Mouse (Mus musculus) splenic B cell, adult 2 months (primary cell): ENCODE results near the gene Ptgir.

Experiments
- DNase-seq: peaks from one replicate; pipeline ENCODE4 v3.0.0-alpha.2; 2011; ENCODE audit warnings: low read depth, low spot score
- H3K27me3 ChIP-seq: 2 replicates; pipeline ENCODE4 v1.6.1; 2012; ENCODE audit warnings: mild to moderate bottlenecking, low read length, moderate library complexity, mixed read lengths; ENCODE audit not compliant: control insufficient read depth, poor library complexity, insufficient read depth, severe bottlenecking
- H3K36me3 ChIP-seq: 2 replicates; pipeline ENCODE4 v1.6.1; 2012; ENCODE audit warnings: mild to moderate bottlenecking, low read length, moderate library complexity, mixed read lengths; ENCODE audit not compliant: control insufficient read depth, poor library complexity, insufficient read depth, severe bottlenecking

Ptgir gene

DNA sequence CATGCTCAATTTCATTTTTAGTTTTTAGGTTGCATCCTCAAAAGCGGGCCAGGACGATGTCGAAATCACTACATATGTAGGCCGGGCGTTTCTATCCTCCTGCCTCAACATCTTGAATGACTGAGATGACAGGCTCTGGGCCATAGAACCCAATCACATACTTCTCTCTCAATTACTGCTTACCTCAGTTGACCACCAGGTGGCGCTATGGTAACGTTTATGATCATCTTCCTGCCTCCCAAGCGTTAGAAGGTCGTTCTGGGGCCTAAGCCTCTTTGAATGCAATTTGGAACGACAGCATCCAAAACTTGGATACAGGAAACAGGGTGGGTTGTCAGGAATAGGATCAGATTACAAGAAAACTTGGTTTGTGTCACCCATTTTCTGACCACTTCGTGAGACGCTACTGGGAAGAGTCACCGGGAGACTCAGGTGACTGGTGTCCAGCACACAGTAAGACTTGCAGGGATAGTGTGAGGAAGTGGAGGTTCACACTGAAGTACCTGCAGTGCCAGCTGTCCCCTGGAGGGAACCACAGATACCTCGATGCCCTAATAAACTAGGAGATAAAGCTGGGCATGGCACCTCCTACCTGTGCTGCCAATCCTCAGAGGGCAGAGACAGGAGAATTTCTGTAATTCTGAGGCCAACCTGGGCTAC is 25.8 kb downstream of the Ptgir start:
- no peaks in the 10 kb centered on the region for H3K36me3 ChIP-seq
- no peaks in the 10 kb centered on the region for H3K27me3 ChIP-seq
- DNase-seq: peak; percentile 92

DNA sequence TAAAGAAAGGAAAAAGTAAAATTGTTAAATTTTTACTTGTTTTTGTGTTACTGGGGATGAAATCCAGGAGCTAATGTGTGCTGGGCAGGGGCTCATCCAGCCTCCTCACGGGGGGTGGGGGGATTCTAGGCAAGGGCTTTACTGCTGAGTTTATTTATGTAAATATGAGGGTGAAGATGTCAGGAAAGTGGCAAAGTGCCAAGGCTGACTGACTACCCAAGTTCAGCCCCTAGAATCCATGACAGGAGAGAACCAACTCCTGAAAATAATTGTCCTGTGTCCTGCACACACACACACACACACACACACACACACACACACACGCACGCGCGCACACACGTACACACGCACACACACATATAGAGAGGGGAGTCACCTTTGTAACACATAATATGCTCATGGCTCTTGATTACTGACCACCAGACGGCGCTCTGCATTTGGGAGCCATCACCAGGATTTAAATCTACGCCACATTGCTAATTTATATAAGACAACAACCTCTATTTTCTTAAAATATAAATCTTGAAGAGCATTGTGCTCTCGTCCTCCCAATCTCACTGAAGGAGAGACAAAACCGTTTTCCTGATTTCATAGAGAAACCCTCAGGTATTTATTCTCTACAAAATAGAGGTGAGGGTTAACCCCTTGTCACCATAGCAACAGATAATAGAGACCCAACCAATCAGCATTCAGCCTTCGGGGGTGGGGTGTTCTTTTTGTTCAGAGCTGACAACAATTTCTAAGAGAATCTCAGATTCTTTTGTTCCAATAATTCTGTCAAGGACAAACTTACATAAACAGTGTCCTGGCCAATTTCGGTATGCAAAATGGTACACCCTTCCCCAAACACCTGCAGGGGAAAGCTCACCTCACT is 26.7 kb downstream of the Ptgir start:
- DNase-seq: peak; percentile 75
- no peaks in the 10 kb centered on the region for H3K27me3 ChIP-seq
- no peaks in the 10 kb centered on the region for H3K36me3 ChIP-seq

DNA sequence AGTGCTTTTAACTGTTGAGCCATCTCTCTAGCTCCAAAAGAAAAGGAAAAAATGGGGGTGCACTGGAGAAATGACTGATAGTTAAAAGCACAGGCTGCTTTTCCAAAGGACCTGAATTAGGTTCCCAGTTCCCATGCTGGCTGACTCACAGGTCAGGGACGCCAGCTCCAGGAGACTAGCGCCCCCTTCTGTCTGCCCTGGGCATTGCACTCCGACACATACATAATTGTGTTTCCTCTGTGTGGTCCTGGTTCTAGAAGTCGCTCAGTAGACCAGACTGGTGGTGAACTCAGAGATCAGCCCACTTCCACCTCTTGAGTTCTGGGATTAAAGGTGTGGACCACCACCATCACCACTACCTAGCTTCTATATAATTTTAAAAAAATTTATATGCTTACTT is 31.0 kb downstream of the Ptgir start:
- DNase-seq: peak; percentile 30
- H3K36me3 ChIP-seq: no peaks in the 10 kb centered on the region

DNA sequence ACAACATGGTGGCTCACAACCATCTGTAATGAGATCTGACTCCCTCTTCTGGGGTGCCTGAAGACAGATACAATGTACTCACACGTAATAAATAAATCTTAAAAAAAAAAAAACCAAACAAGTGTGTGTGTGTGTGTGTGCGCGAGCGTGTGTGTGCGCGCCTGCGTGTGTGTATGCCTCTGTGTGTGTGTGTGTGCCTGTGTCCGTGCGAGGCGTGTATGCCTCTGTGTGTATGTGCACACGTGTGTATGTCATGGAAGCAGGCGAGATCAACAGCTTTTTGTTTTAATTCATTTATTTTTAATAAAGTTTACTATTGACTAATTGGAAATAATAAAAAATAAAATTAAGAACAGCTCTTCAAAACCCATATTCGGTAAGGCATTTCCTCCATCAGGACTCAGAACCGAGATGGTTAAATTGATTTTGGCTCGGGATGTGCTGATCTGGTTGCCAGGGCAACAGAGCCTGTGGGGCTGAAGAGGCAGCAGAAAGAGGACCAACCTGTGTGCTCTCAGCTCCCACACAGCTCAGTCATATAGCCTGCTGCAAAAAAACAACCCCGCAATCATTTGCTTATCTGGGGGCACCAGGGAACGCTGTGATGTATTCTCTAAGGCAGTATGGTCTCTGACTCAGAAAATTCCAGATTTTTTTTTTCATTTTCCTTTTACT is 32.0 kb downstream of the Ptgir start:
- no peaks in the 10 kb centered on the region for H3K36me3 ChIP-seq
- no peak for DNase-seq
- no peaks in the 10 kb centered on the region; the same call in 1 of the 2 replicates for H3K27me3 ChIP-seq

More for the DNA sequence above, 31.0 kb downstream of the Ptgir start:
- H3K27me3 ChIP-seq: no peaks in the 10 kb centered on the region; the same call in 1 of the 2 replicates

DNA sequence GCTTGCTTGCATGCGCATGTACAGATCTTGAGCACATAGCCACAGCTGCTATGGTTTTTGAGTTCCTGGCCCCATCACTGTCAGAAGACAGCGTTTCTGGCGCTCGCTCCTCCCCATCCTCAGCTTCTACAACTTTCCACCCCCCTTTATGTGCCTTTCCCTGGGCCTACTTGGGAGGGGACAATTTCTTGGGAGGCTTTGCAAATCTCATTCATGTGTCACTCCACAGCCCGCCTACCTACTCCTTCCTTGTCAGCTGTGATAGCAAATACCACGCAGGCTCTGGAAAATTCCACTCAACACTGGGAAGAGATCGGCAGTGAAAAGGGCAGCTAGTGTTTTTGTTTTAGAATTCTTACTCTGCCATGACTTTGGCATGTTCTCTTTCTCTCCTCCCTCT is 34.0 kb downstream of the Ptgir start:
- no peak for DNase-seq
- Histone ChIP-seq H3K27me3 (no peaks in the 10 kb centered on the region; the same call in 1 of the 2 replicates), H3K36me3 (no peaks in the 10 kb centered on the region)

DNA sequence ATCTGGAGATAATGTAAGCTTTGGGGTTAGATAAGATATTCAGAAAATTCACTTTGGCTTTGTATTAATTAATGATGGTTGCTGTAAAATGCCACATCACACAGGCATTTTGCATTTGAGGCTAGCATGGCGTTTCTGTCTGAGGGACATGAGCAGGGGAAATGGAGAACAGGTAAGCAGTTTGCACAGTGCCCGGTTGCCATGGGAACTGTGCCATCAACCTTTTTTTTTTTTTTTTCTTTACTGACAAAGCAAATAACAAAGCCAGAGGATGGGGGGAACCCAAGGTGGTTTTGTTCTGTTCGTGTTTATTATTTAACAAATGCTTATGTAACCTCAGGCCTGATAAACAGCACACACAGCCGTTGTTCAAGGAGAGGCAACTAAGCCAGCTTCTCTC is 36.6 kb downstream of the Ptgir start:
- DNase-seq: no peak
- no peaks in the 10 kb centered on the region for H3K36me3 ChIP-seq
- no peaks in the 10 kb centered on the region; the same call in 1 of the 2 replicates for H3K27me3 ChIP-seq

DNA sequence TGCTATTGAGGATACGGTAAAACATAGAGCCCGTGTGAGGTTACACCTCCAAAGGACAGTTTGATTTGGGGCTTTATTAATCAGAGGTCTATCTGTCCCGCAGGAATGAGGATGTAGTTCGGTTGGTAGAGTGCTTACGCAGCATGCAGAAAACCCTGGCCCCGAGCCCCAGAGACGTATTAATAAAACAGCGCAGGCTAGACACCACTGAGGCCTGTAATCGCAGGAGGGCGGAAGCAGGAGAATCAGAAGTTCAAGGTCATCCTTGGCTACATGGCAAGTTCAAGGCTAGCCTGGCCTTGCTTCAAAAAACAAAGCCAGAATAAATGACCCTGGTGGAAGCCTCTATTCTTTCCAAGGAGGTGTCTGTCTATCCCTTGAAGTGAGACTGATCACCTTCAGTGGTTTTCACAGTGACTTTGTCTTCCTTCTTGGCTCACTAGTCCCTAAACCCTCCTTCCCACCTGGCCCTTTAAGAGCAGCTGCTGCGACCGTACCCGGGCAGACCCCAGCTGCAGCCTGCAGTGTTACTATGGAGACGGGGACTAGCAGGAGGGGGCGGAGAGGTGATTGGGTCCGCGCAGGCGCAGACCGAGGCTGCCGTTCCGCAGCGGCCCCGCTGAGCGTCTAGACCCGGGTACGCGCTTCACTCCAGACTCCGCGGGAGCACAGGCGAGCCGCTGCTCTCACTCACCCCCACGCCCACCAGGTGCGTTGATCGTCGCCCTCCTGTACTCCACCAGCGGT is 37.9 kb downstream of the Ptgir start, which contains the start of gene Pnmal2:
TSS of gene Pnmal2 (plus strand) at position 622 of the 747 bp plus-strand sequence.
- peak; percentile 68 for DNase-seq
- H3K36me3 ChIP-seq: no peaks in the 10 kb centered on the region

DNA sequence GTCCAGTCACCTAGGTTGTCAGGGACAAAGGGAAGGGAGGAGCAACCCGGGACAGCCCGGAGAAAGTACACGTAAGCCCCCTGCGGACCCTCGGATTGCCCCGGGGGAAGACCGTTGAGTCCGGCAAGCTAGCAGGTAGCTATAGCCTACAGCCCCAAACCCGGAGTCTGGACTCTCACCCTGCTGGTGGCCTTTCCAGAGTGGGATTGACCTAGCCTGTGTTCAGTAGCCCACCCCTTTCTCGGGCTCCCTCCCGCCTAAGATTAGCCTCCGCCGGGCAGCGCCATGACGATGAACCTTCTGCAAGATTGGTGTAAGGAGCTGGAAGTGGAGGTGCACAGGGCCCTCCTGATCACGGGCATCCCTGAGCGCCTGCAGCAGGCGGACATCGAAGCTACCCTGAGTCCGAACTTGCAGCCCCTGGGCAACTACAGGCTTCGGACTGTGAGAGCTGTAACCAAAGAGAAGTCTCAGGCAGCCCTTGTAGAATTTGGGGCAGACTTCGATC is 38.6 kb downstream of the Ptgir start:
- no peak for DNase-seq
- no peaks in the 10 kb centered on the region; the same call in 1 of the 2 replicates for H3K27me3 ChIP-seq
- H3K36me3 ChIP-seq: no peaks in the 10 kb centered on the region

More for the DNA sequence above, 37.9 kb downstream of the Ptgir start, which contains the start of gene Pnmal2:
- H3K27me3 ChIP-seq: no peaks in the 10 kb centered on the region; the same call in 1 of the 2 replicates

DNA sequence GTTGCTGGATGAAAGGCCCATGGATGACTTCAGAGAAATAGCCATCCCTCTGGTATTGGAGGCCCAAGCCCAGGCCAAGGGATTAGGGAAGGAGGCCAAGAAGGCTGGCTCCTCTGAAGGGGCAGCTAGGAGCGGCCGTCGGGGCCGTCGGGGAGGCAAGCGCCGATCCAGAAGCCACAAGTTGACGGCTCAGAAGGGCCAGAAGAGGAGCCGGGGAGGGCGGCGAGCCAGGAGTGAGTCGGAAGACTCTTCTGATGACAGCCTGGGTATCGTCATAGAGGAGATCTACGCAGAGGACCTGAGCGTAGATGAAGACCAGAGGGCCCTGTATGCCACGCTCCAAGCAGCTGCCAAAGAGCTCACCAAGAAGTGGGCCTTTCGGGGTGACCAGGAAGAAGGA is 39.1 kb downstream of the Ptgir start:
- DNase-seq: no peak
- Histone ChIP-seq H3K27me3 (no peaks in the 10 kb centered on the region), H3K36me3 (no peaks in the 10 kb centered on the region)

DNA sequence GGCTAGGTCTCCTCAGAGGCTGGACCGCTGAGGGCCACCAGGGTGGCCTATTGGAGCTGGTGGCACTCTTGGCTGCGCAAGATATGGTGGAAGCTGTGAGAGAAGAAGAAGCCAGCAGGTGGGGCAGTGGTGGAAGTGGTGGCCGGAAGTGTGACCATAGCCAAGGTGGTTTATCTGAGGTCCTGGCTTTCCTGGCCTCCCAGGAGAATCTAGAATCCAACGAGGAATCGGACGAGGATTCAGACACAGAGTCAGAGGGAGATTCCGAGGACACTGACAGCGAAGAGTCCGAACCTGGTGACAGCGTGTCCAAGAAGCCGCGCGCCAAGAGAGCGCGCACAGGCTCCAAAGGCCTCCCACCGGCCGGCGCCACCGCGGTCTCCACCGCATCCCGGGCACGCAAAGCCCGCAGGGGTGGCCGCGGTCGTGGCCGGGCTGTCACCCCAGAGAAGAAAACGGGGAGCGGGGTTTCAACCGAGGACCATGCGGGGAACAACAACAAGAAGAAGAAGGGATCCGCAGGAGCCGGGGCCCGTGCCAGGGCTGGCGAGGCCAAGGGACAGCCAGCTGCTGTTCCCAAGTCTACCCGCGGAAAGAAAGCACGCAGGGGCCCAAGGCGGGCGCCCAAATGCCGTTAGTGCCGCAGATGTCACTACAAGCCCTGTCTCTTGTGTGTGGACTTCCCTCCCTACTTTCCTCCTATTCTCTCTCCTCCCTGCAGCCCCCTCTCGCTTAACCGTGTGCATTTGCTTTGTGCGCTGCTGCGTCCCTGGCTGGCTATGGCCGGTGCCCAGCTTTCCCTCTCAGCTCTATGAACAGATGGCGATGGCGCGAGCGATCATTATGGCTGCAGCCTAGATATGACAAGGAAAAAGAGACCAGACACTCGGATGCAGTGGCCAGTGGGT is 40.4 kb downstream of the Ptgir start:
- H3K36me3 ChIP-seq: no peaks in the 10 kb centered on the region
- DNase-seq: peak; percentile 20

DNA sequence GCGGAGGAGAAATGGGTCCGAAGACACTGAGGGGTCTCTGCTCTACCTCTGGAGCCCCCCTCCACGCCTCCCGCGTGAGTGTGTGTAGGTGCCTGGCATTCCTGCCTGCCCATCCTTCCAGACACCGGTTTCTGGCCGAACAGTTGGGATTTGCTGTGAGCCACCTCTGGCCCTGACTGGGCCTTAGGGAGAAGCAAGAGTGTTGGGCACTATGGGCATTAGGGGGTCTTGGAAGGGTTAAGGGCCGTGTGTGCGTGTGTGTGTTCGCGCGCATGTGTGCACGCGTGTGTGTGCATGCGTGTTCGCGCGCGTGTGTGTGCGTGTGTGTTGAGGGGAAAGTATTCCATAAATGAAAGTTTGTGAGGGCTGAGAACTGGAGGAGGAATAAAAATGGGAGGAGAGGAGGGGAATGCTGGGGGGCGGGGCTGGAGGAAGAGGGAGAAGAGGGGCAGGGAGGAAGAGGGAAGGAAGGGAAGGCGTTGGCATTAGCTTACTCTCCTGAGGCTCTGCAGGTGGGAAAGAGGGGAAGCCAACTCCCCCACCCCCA is 41.1 kb downstream of the Ptgir start:
- H3K27me3 ChIP-seq: no peaks in the 10 kb centered on the region
- H3K36me3 ChIP-seq: no peaks in the 10 kb centered on the region
- no peak for DNase-seq

More for the DNA sequence above, 40.4 kb downstream of the Ptgir start:
- H3K27me3 ChIP-seq: no peaks in the 10 kb centered on the region

DNA sequence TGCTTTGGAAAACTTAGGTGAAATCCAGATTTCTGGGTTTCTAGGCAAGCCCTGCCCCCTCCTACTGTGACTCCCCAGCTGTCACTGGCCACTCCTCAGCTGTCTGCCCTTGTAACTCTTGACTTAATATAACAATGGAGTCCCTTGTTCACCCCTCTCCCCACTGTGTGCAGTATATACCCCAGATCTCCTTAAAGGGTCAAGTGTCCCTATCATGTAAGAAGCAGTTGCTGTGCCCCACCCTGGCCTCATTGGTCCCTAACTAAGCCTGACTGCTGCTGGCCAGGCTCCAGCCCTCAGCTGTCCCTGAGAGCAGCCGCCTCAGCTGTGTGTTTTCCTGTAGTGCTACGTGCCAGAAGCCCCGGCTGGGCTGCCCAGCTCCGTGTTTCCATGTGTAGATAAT is 41.7 kb downstream of the Ptgir start:
- Histone ChIP-seq H3K36me3 (no peaks in the 10 kb centered on the region), H3K27me3 (no peaks in the 10 kb centered on the region)
- DNase-seq: no peak

DNA sequence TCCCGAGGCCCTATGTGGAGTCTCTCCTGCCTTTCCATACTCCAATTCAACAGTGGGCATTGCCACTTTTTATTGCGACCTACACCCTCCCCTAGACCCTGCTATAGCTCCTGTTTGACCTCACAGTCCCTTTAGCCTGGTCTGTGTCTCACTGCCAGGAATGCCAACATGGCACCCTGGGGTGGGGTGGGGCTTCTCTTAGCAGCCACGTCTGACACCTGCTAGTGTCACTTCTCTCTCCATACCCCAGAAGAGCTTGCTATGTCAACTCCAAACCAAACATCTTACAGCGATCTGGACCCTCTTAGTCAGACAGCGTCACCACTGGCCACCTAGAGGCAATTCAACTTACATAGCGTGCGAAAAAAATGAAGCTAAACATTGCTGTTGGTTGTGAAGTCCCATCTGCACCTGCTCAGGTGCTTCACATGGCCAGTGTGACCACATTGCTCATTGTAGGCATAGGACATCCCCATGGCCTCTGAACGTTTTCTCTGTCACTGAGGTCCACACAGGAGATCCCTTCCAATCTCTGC is 42.7 kb downstream of the Ptgir start:
- H3K27me3 ChIP-seq: no peaks in the 10 kb centered on the region
- no peak for DNase-seq
- no peaks in the 10 kb centered on the region for H3K36me3 ChIP-seq
